ENCODE assay signal across 8 mouse cellular contexts in genomic region chr17:13668052-13669015, GRCm38 (mm10).
A peak's percentile ranks its signal among the peaks of the same experiment; 100 is the strongest.
DNase-seq lines count a peak whose midpoint lies in the region; ATAC-seq and TF ChIP-seq lines count a peak whose summit lies in the region.

No protein-coding gene starts in this region.

- H3K4me1 ChIP-seq in kidney, adult 2 months (ENCODE audit: control insufficient read depth, insufficient read depth, low read length): peaks cover 21% of the 10 kb centered on the region; the same call in 1 of the 2 replicates

- no peak overlapping the region for H3K4me3 ChIP-seq in kidney, adult 2 months (ENCODE audit: insufficient read depth, low read depth, low read length)

- no peak overlapping the region for H3K27ac ChIP-seq in kidney, adult 2 months (ENCODE audit: insufficient read depth, low read depth, low read length)

- H3K36me3 ChIP-seq in kidney, adult 2 months (ENCODE audit: control insufficient read depth, insufficient read depth, low read length): no peaks in the 10 kb centered on the region

- TF ChIP-seq POLR2A in kidney, adult 2 months (IDR thresholded peaks at IDR 0.05; ENCODE audit: low read depth, low read length): no peak

- 26% methylated on average over 16 of the region's 16 CpGs for WGBS in kidney, adult 2 months

- peak; percentile 41 for ATAC-seq in granulocyte monocyte progenitor cell, adult 5-6 weeks (replicated peaks; ENCODE audit: poor library complexity, severe bottlenecking)

- DNase-seq in kidney, adult 2 months: peak; percentile 54
- DNase-seq in kidney, adult 18-20 months: no peak
- DNase-seq in R1 (ENCODE audit: low read depth, low spot score): peak; percentile 97
- peak; percentile 30 to 65 for DNase-seq in left cerebral cortex, adult 8-10 months (ENCODE audit: low spot score in 2 of 2)
- peak; percentile 67 for DNase-seq in retina, embryonic 14.5 days (ENCODE audit: low spot score)
- DNase-seq in T-cell, adult 2 months (ENCODE audit: low spot score): no peak
- DNase-seq in natural killer cell, adult 2 months (ENCODE audit: low spot score in 2 of 2): no peak

- TF ChIP-seq CTCF in kidney, adult 2 months (conservative IDR thresholded peaks at IDR 0.05; ENCODE audit: insufficient read depth, insufficient read length, low read depth, low read length): no peak

- H3K27me3 ChIP-seq in kidney, adult 2 months (replicated peaks; ENCODE audit: control insufficient read depth, insufficient read depth, low read length): no peaks in the 10 kb centered on the region

Comparison
In these comparisons a context has a peak if more than half of its experiments do, and no peak if none do; other contexts are left out.
1. DNase-seq: peak in kidney, adult 2 months (single experiment), R1 (single experiment), left cerebral cortex, adult 8-10 months (2 of 2) and retina, embryonic 14.5 days (single experiment); none in kidney, adult 18-20 months (single experiment), T-cell, adult 2 months (single experiment) and natural killer cell, adult 2 months (0 of 2).